In genomic region chr9:70981721-70982120, GRCm38 (mm10) we compare ENCODE assay signal across 23 mouse cellular contexts. TPM values are rescaled to one million over a fixed set of nuclear protein-coding genes. Genes with fewer than 3 reads are reported as not detected.
DNase-seq lines count a peak whose midpoint lies in the region; ATAC-seq lines count a peak whose summit lies in the region.
"Had no signal": no experiment of that assay in that cellular context is flagged by ENCODE, and none has a peak within 500 bp of the region (broad histone marks: within the 10 kb centered on the region; RNA-seq: fewer than 3 reads in every experiment).

No protein-coding gene starts in this region.

- H3K9me3 ChIP-seq in intestine, embryonic 14.5 days (ENCODE audit: control insufficient read depth, low read length) = peaks cover 6% of the 10 kb centered on the region
- H3K9me3 ChIP-seq in liver, embryonic 12.5 days (replicated peaks) = no peaks in the 10 kb centered on the region
- H3K9me3 ChIP-seq: embryonic facial prominence, embryonic 15.5 days; heart, embryonic 13.5 days; hindbrain, embryonic 15.5 days; lung, embryonic 15.5 days had no signal

- no peak overlapping the region for H3K27ac ChIP-seq in intestine, embryonic 14.5 days (ENCODE audit: low read depth)
- no peak overlapping the region for H3K27ac ChIP-seq in liver, embryonic 12.5 days
- H3K27ac ChIP-seq: embryonic facial prominence, embryonic 15.5 days; heart, embryonic 13.5 days; hindbrain, embryonic 15.5 days; kidney, postnatal 0 days; lung, embryonic 15.5 days; macrophage had no signal

- no peak overlapping the region for H3K9ac ChIP-seq in intestine, embryonic 14.5 days (ENCODE audit: low read length)
- no peak overlapping the region for H3K9ac ChIP-seq in liver, embryonic 12.5 days
- H3K9ac ChIP-seq: embryonic facial prominence, embryonic 15.5 days; heart, embryonic 13.5 days; hindbrain, embryonic 15.5 days; lung, embryonic 15.5 days had no signal

- 61% methylated on average over 1 of the region's 1 CpGs for WGBS in intestine, embryonic 14.5 days
- 21% methylated on average over 1 of the region's 1 CpGs for WGBS in liver, embryonic 12.5 days (ENCODE audit: insufficient replicate concordance)

- no peak overlapping the region for H3K4me2 ChIP-seq in intestine, embryonic 14.5 days (ENCODE audit: low read length)
- H3K4me2 ChIP-seq in liver, embryonic 12.5 days = no peak overlapping the region
- H3K4me2 ChIP-seq: embryonic facial prominence, embryonic 15.5 days; heart, embryonic 13.5 days; hindbrain, embryonic 15.5 days; lung, embryonic 15.5 days had no signal

- no peaks in the 10 kb centered on the region for H3K36me3 ChIP-seq in intestine, embryonic 14.5 days (ENCODE audit: control insufficient read depth, insufficient read depth, low read length)
- H3K36me3 ChIP-seq in liver, embryonic 12.5 days = no peaks in the 10 kb centered on the region
- H3K36me3 ChIP-seq: embryonic facial prominence, embryonic 15.5 days; heart, embryonic 13.5 days; hindbrain, embryonic 15.5 days; lung, embryonic 15.5 days had no signal

- no peaks in the 10 kb centered on the region for H3K4me1 ChIP-seq in intestine, embryonic 14.5 days (replicated peaks; ENCODE audit: control insufficient read depth, insufficient read depth, low read length)
- peaks cover 22% of the 10 kb centered on the region for H3K4me1 ChIP-seq in liver, embryonic 12.5 days
- H3K4me1 ChIP-seq: embryonic facial prominence, embryonic 15.5 days; heart, embryonic 13.5 days; hindbrain, embryonic 15.5 days; lung, embryonic 15.5 days had no signal

- no peaks in the 10 kb centered on the region for H3K27me3 ChIP-seq in intestine, embryonic 14.5 days (replicated peaks; ENCODE audit: control insufficient read depth, insufficient read depth, low read length)
- H3K27me3 ChIP-seq in liver, embryonic 12.5 days (replicated peaks) = no peaks in the 10 kb centered on the region
- H3K27me3 ChIP-seq: embryonic facial prominence, embryonic 15.5 days; heart, embryonic 13.5 days; hindbrain, embryonic 15.5 days; lung, embryonic 15.5 days had no signal

- ATAC-seq in intestine, embryonic 14.5 days (replicated peaks; ENCODE audit: low FRiP score, low TSS enrichment, low read depth) = peak; percentile 92
- peak; percentile 86 for ATAC-seq in liver, embryonic 12.5 days
- ATAC-seq in megakaryocyte-erythroid progenitor cell, adult 5-6 weeks (replicated peaks; ENCODE audit: low FRiP score, low TSS enrichment, poor library complexity, severe bottlenecking) = peak; percentile 81

- peak; percentile 16 for DNase-seq in c-Kit-positive CD71-positive TER-119-negative erythroid progenitor cells, embryonic 14.5 days (ENCODE audit: low read depth)
- DNase-seq in intestine, embryonic 14.5 days (ENCODE audit: low spot score) = no peak
- DNase-seq in layer of hippocampus, adult 18-20 months (ENCODE audit: low spot score in 2 of 2) = no peak
- no peak for DNase-seq in adipocyte (ENCODE audit: low spot score)
- DNase-seq in right cerebral cortex, postnatal 36 days (ENCODE audit: low spot score in 2 of 2) = no peak
- DNase-seq: adrenal gland, postnatal 25 days; cerebellum, adult 18-20 months; cerebellum, postnatal 25 days; heart, postnatal 4 days; kidney, adult 18-20 months; left cerebral cortex, postnatal 4 days; midbrain, embryonic 14.5 days; spleen, adult 18-20 months had no signal

- no peak overlapping the region for H3K4me3 ChIP-seq in intestine, embryonic 14.5 days (ENCODE audit: low read depth, low read length)
- no peak overlapping the region for H3K4me3 ChIP-seq in liver, embryonic 12.5 days
- H3K4me3 ChIP-seq: embryonic facial prominence, embryonic 15.5 days; heart, embryonic 13.5 days; hindbrain, embryonic 15.5 days; lung, embryonic 15.5 days had no signal

RNA-seq across cellular contexts. Expression of gene Lipc, which starts 29.7 kb away (rescaled TPM):
- not detected in 2 replicates for polyA plus RNA-seq in intestine, embryonic 14.5 days (2014; fragmentation: Nextera tagmentation; extraction: Ambion mirVana)
- polyA plus RNA-seq in liver, embryonic 12.5 days (2016; fragmentation: Nextera tagmentation; extraction: Ambion mirVana) = 15.4 and 17.5 TPM in 2 replicates
- total RNA-seq in megakaryocyte-erythroid progenitor cell, adult 5-6 weeks (2014; fragmentation: Nextera tagmentation) = 0.22 TPM in 1 of 2 replicates, not detected in the other
- not detected in 2 replicates for total RNA-seq in megakaryocyte-erythroid progenitor cell, adult 5-6 weeks (2017)
- total RNA-seq in layer of hippocampus, adult 18-20 months (2021) = under 1 TPM; 0.17 to 0.25 TPM
- total RNA-seq: adrenal gland, postnatal 25 days; gastrocnemius, adult 18-20 months; left cerebral cortex, adult 18-20 months; left cerebral cortex, postnatal 4 days had no signal
- polyA plus RNA-seq: hindbrain, embryonic 15.5 days; midbrain, embryonic 14.5 days had no signal
